Mouse (Mus musculus): Measurements from ENCODE around the gene Psg20. TPM values are rescaled to one million over a fixed set of nuclear protein-coding genes. Genes with fewer than 3 reads are reported as not detected.
"Not testable (repeated sequence)": the region's sequence is repeated elsewhere in the genome, so short reads cannot be mapped to it uniquely, and the experiment has no call there.

Gene Psg20
- polyA plus RNA-seq (2014; fragmentation: Nextera tagmentation; extraction: Ambion mirVana) = not detected in 2 replicates

DNA sequence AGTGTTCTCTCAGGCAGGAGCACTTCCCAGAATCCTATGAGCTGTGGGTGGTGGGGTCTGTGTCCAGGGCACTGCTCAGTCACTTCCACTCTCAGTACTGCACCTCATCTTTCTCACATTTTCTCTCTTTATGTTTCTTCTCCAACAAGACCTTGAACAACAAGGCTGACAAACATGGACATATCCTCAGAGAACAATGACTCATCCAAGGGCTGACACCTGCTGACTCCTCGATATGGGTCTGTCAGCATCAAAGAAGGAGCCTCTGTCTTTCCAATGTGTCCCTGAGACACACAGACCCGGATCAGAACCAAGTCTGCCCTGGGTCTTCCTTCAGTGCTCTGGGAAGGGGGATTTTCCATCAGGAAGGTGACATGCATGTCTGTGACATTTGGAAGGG, at the start of gene Psg20:
Gene Psg20 (minus strand): TSS at position 101 of the 400 bp plus-strand sequence.
- Histone ChIP-seq H3K4me2 (ENCODE audit: low read depth, low read length) (no peak within 1 kb of the TSS), H3K27ac (replicated peaks; ENCODE audit: low read depth, low read length) (no peak within 1 kb of the TSS), H3K27me3 (ENCODE audit: control insufficient read depth, insufficient read depth, low read length) (no peaks in the 10 kb centered on the region), H3K4me1 (ENCODE audit: control insufficient read depth, insufficient read depth, low read length) (no peaks in the 10 kb centered on the region), H3K4me3 (ENCODE audit: low read depth, low read length) (no peak within 1 kb of the TSS), H3K36me3 (replicated peaks; ENCODE audit: control insufficient read depth, insufficient read depth, low read depth, low read length) (no peaks in the 10 kb centered on the region), H3K9me3 (replicated peaks; ENCODE audit: control insufficient read depth, low read length) (no peaks in the 10 kb centered on the region), H3K9ac (replicated peaks; ENCODE audit: low read length) (no peak within 1 kb of the TSS)
- 82% methylated on average over 2 of the region's 2 CpGs for WGBS
- ATAC-seq (replicated peaks; ENCODE audit: insufficient number of reproducible peaks, low FRiP score, low TSS enrichment, low read depth) (no peak), DNase-seq (ENCODE audit: low spot score) (no peak)

DNA sequence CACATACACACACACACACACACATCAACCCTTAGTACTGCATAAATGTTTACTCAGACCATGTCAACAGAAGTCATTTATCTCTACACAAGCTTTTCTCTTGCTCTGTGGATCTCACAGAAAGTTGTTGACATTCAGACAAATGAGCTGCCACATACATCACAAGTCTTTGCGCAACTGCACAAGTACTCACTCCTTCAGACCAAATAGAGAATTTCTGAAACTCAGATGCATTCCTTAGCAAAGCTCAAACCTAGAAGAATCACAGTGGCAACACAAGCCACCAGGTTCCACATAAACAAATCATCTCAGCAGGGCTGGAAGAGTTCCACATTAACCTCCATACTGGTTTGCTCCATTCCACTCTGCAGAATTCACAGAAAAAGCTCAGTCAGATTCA, 48.5 kb upstream of the Psg20 start:
- no peak overlapping the region for H3K4me2 ChIP-seq (ENCODE audit: low read depth, low read length)
- 91% methylated on average over 1 of the region's 1 CpGs for WGBS
- no peaks in the 10 kb centered on the region for H3K4me1 ChIP-seq (ENCODE audit: control insufficient read depth, insufficient read depth, low read length)
- H3K36me3 ChIP-seq (replicated peaks; ENCODE audit: control insufficient read depth, insufficient read depth, low read depth, low read length) = no peaks in the 10 kb centered on the region
- no peak for ATAC-seq (replicated peaks; ENCODE audit: insufficient number of reproducible peaks, low FRiP score, low TSS enrichment, low read depth)
- H3K4me3 ChIP-seq (ENCODE audit: low read depth, low read length) = no peak overlapping the region
- no peaks in the 10 kb centered on the region for H3K9me3 ChIP-seq (replicated peaks; ENCODE audit: control insufficient read depth, low read length)
- no peak for DNase-seq (ENCODE audit: low spot score)
- H3K27me3 ChIP-seq (ENCODE audit: control insufficient read depth, insufficient read depth, low read length) = no peaks in the 10 kb centered on the region
- no peak overlapping the region for H3K27ac ChIP-seq (replicated peaks; ENCODE audit: low read depth, low read length)
- H3K9ac ChIP-seq (replicated peaks; ENCODE audit: low read length) = no peak overlapping the region

DNA sequence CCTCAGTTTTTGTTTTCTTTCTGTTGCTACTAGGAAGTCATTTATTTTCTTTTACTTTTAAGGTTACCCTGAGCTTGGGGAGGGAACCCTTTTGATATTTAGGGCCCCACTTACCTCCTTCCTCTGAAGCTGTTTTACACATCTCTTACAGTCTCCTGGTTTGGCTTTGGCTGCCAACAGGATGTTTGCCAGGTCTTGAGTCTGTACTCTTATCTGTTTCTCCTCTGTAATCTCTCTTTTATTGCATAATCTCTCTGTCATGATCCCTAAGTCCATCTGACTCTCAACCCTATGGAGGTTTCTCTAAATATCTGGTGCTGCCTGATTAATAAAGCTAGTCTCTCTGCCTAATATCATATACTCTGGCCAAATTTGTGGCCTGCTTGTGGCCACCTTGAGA, 47.1 kb upstream of the Psg20 start:
- Histone ChIP-seq H3K9me3 (replicated peaks; ENCODE audit: control insufficient read depth, low read length) (no peaks in the 10 kb centered on the region), H3K4me1 (ENCODE audit: control insufficient read depth, insufficient read depth, low read length) (no peaks in the 10 kb centered on the region), H3K36me3 (replicated peaks; ENCODE audit: control insufficient read depth, insufficient read depth, low read depth, low read length) (no peaks in the 10 kb centered on the region), H3K4me2 (ENCODE audit: low read depth, low read length) (no peak overlapping the region), H3K4me3 (ENCODE audit: low read depth, low read length) (no peak overlapping the region), H3K9ac (replicated peaks; ENCODE audit: low read length) (no peak overlapping the region), H3K27ac (replicated peaks; ENCODE audit: low read depth, low read length) (no peak overlapping the region), H3K27me3 (ENCODE audit: control insufficient read depth, insufficient read depth, low read length) (no peaks in the 10 kb centered on the region)
- DNase-seq (ENCODE audit: low spot score) (no peak), ATAC-seq (replicated peaks; ENCODE audit: insufficient number of reproducible peaks, low FRiP score, low TSS enrichment, low read depth) (no peak)

DNA sequence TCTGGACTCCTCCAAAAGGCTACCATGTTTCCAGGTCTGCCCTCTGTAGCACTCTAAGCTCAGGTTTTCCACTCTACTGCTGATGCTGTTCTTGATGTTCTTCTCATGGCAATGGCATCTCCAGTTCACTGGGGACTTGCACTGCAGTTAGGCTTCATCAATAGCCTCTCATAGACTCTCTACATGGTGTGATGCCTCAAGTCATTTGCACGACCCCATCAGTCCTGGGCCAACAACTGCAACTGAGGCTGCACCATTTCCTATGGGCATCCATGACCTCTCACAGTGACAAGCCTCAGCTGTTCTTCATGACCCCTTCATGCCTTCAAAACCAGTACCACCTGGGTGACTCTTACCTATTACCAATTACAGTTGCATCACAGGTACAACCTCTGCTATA, 42.4 kb upstream of the Psg20 start:
- WGBS = 72% methylated on average over 1 of the region's 1 CpGs

DNA sequence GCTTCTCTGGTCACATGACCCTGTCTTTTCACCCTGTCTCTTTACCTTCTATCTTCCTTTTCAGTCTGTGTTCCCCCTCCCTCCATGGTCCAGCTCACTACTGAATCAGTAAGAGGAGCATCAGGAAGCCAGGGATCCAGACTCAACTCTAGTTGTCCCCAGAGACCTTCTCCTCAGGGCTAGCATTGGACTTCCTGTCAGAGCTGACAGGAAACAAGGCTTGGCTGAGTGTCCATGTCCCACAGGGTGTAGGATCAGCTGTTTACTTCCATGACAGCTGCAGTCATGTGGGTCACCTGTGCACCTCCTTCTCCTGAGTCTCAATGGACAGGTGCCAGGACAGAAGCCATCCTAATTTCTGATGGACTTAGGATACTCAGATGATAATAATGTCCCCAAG, 39.9 kb upstream of the Psg20 start:
- H3K27ac ChIP-seq (replicated peaks; ENCODE audit: low read depth, low read length); H3K9ac ChIP-seq (replicated peaks; ENCODE audit: low read length); H3K4me3 ChIP-seq (ENCODE audit: low read depth, low read length); ATAC-seq (replicated peaks; ENCODE audit: insufficient number of reproducible peaks, low FRiP score, low TSS enrichment, low read depth); DNase-seq (ENCODE audit: low spot score); H3K4me2 ChIP-seq (ENCODE audit: low read depth, low read length); H3K4me1 ChIP-seq (ENCODE audit: control insufficient read depth, insufficient read depth, low read length); H3K36me3 ChIP-seq (replicated peaks; ENCODE audit: control insufficient read depth, insufficient read depth, low read depth, low read length); H3K27me3 ChIP-seq (ENCODE audit: control insufficient read depth, insufficient read depth, low read length); H3K9me3 ChIP-seq (replicated peaks; ENCODE audit: control insufficient read depth, low read length): not testable (repeated sequence)

More for the DNA sequence above, 42.4 kb upstream of the Psg20 start:
- Histone ChIP-seq H3K4me3 (ENCODE audit: low read depth, low read length) (no peak overlapping the region), H3K9ac (replicated peaks; ENCODE audit: low read length) (no peak overlapping the region), H3K27me3 (ENCODE audit: control insufficient read depth, insufficient read depth, low read length) (no peaks in the 10 kb centered on the region), H3K27ac (replicated peaks; ENCODE audit: low read depth, low read length) (no peak overlapping the region), H3K9me3 (replicated peaks; ENCODE audit: control insufficient read depth, low read length) (no peaks in the 10 kb centered on the region), H3K36me3 (replicated peaks; ENCODE audit: control insufficient read depth, insufficient read depth, low read depth, low read length) (no peaks in the 10 kb centered on the region), H3K4me1 (ENCODE audit: control insufficient read depth, insufficient read depth, low read length) (no peaks in the 10 kb centered on the region), H3K4me2 (ENCODE audit: low read depth, low read length) (no peak overlapping the region)
- ATAC-seq (replicated peaks; ENCODE audit: insufficient number of reproducible peaks, low FRiP score, low TSS enrichment, low read depth) (no peak), DNase-seq (ENCODE audit: low spot score) (no peak)

DNA sequence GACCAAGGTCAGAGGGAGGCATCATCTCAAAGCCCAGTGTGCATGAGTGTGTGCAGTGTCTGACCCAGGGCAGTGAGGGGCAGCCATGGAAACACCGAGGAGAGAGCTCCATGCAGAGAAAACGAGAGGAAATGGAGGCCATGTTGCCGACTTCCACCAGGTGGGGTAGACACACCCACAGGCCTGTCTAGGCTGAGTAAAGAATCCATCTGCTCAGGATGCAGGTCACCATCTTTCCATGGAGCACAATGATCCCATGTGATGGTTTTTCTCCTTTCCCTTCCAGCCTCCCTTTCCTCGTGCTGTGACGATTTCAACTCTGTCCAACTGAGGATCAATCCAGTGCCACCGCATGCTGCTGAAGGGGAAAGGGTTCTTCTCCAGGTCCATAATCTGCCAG, 38.0 kb upstream of the Psg20 start:
- no peak overlapping the region for H3K9ac ChIP-seq (replicated peaks; ENCODE audit: low read length)
- WGBS = 86% methylated on average over 6 of the region's 6 CpGs

DNA sequence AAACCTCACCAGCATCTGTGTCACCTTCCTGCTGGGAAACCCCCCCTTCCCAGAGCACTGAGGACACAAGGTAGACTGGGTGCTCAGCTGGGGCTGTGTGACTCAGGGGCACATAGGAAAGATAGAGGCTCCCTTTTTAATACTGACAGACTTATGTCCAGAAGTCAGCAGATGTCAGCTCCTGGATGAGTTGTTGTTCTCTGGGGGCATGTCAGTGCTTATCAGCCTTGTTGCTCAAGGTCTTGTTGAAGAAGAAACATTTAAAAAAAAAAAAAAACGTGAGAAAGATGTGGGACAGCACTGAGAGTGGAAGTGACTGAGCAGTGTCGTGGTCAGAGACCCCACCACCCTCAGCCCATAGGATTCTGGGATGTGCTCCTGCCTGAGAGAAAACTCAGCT, 31.8 kb upstream of the Psg20 start, which contains the start of gene Psg22:
Gene Psg22 (plus strand): TSS at position 301 of the 400 bp plus-strand sequence.
- ATAC-seq (replicated peaks; ENCODE audit: insufficient number of reproducible peaks, low FRiP score, low TSS enrichment, low read depth) = no peak
- WGBS = 44% methylated on average over 2 of the region's 2 CpGs
- Histone ChIP-seq H3K27me3 (ENCODE audit: control insufficient read depth, insufficient read depth, low read length) (no peaks in the 10 kb centered on the region), H3K9me3 (replicated peaks; ENCODE audit: control insufficient read depth, low read length) (no peaks in the 10 kb centered on the region), H3K4me1 (ENCODE audit: control insufficient read depth, insufficient read depth, low read length) (no peaks in the 10 kb centered on the region), H3K9ac (replicated peaks; ENCODE audit: low read length) (no peak within 1 kb of the TSS), H3K4me2 (ENCODE audit: low read depth, low read length) (no peak within 1 kb of the TSS), H3K27ac (replicated peaks; ENCODE audit: low read depth, low read length) (no peak within 1 kb of the TSS), H3K36me3 (replicated peaks; ENCODE audit: control insufficient read depth, insufficient read depth, low read depth, low read length) (no peaks in the 10 kb centered on the region), H3K4me3 (ENCODE audit: low read depth, low read length) (no peak within 1 kb of the TSS)
- no peak for DNase-seq (ENCODE audit: low spot score)

More for the DNA sequence above, 38.0 kb upstream of the Psg20 start:
- Histone ChIP-seq H3K27me3 (ENCODE audit: control insufficient read depth, insufficient read depth, low read length) (no peaks in the 10 kb centered on the region), H3K4me1 (ENCODE audit: control insufficient read depth, insufficient read depth, low read length) (no peaks in the 10 kb centered on the region), H3K9me3 (replicated peaks; ENCODE audit: control insufficient read depth, low read length) (no peaks in the 10 kb centered on the region), H3K4me2 (ENCODE audit: low read depth, low read length) (no peak overlapping the region), H3K4me3 (ENCODE audit: low read depth, low read length) (no peak overlapping the region), H3K36me3 (replicated peaks; ENCODE audit: control insufficient read depth, insufficient read depth, low read depth, low read length) (no peaks in the 10 kb centered on the region), H3K27ac (replicated peaks; ENCODE audit: low read depth, low read length) (no peak overlapping the region)
- ATAC-seq (replicated peaks; ENCODE audit: insufficient number of reproducible peaks, low FRiP score, low TSS enrichment, low read depth) (no peak), DNase-seq (ENCODE audit: low spot score) (no peak)

DNA sequence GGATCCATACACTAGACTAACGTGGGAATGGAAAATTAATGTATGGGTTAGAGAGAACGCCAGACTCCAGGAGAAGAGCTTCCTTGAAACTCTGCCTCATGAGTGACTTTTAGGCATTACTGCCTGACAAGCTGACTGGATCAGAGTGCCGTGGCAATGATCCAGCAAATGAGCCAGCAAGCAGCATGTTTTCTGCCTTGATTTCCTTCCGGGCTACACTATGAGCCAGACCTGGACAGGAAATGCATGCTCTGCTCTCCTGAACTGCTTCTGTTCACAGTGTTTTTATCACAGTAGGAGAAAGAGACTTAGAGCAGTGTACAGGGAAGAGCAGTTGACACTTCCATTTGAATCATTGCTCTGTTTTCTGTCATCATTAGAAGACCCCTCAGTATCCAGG, 29.6 kb upstream of the Psg20 start:
- Histone ChIP-seq H3K9ac (replicated peaks; ENCODE audit: low read length) (no peak overlapping the region), H3K27me3 (ENCODE audit: control insufficient read depth, insufficient read depth, low read length) (no peaks in the 10 kb centered on the region), H3K9me3 (replicated peaks; ENCODE audit: control insufficient read depth, low read length) (no peaks in the 10 kb centered on the region), H3K36me3 (replicated peaks; ENCODE audit: control insufficient read depth, insufficient read depth, low read depth, low read length) (no peaks in the 10 kb centered on the region), H3K4me1 (ENCODE audit: control insufficient read depth, insufficient read depth, low read length) (no peaks in the 10 kb centered on the region), H3K4me2 (ENCODE audit: low read depth, low read length) (no peak overlapping the region), H3K27ac (replicated peaks; ENCODE audit: low read depth, low read length) (no peak overlapping the region), H3K4me3 (ENCODE audit: low read depth, low read length) (no peak overlapping the region)
- WGBS = 69% methylated on average over 4 of the region's 4 CpGs
- ATAC-seq (replicated peaks; ENCODE audit: insufficient number of reproducible peaks, low FRiP score, low TSS enrichment, low read depth) (no peak), DNase-seq (ENCODE audit: low spot score) (no peak)

All from embryonic facial prominence, embryonic 11.5 days (tissue).